Mouse (Mus musculus): ENCODE data around the gene Gprin1. TPM values are rescaled to one million over a fixed set of nuclear protein-coding genes. Genes with fewer than 3 reads are reported as not detected.

Gene Gprin1
- total and polyA plus RNA-seq, 3 experiments = 0.05 TPM; not detected in 2

GRCm38 (mm10) chr13:54694348-54695060 lies 55.2 kb downstream of the Gprin1 start:
- H3K27me3 ChIP-seq (ENCODE audit: insufficient read depth, low read length) = peaks cover 18% of the 10 kb centered on the region; the same call in 1 of the 2 replicates
- TF ChIP-seq POLR2AphosphoS5 (IDR thresholded peaks at IDR 0.05; ENCODE audit: insufficient replicate concordance, low read depth, low read length) = no peak
- no peak for TF ChIP-seq GATA1 (IDR thresholded peaks at IDR 0.05; ENCODE audit: borderline replicate concordance, low read length)
- no peak for TF ChIP-seq GATA2 (IDR thresholded peaks at IDR 0.05; ENCODE audit: borderline replicate concordance, low read depth, low read length)
- TF ChIP-seq TAL1 (conservative IDR thresholded peaks at IDR 0.05; ENCODE audit: low read depth, low read length) = no peak
- no peak for TF ChIP-seq CTCF (IDR thresholded peaks at IDR 0.05; ENCODE audit: low read depth, low read length)
- H3K36me3 ChIP-seq (replicated peaks) = peaks cover 22% of the 10 kb centered on the region
- peak; percentile 45 for ATAC-seq (ENCODE audit: extremely low read depth, insufficient number of reproducible peaks, low FRiP score, poor library complexity, severe bottlenecking)
- peaks cover 36% of the 10 kb centered on the region for H3K4me1 ChIP-seq (ENCODE audit: insufficient read depth, low read depth, low read length)
- H3K9me3 ChIP-seq (replicated peaks) = no peaks in the 10 kb centered on the region
- peak; percentile 84 for DNase-seq (ENCODE audit: low spot score)
- H3K4me3 ChIP-seq (ENCODE audit: low read depth, low read length) = peak overlapping the region; percentile 99

DNA sequence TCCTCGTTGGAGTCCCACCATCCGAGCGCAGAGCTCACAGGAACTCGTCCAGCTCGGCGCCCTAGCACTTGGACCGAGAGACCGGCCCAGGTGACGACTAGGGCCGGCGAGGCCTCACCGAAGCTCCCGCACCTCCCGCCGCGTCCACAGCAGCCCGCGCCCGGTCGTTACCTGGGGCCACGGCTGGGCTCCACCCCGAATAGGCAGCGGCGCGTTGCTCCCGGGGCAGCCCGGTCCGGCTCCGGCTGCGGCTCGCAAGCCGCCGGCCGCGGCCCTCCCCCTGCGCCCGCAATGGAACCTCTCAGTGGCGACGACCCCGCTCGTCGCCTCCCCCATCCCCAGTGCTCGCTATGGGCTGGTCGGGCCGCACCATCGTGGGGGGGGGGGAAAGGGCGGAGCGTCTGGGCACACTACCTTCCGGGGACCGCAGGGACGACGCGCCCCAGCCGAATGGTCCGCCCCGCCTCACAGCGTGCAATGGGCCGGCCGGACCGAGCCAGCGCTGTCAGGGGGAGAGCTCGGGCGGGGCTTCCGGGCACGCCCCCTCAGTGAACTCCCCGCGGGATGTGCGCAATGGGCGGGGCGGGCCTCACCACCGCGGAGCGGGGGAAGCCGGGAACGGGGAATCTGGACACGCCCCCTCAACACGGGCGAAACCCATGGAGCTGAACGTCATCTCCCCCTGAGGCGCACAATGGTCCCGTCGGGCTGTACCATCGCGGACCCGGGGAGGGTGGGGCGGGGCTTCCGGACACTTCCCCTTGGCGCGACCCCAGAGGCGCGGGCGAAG lies 55.9 kb downstream of the Gprin1 start, which contains the start of gene Rnf44:
Gene Rnf44, minus strand, starts transcription at position 350 of the 790 bp plus-strand sequence.
- H3K4me1 ChIP-seq (ENCODE audit: insufficient read depth, low read depth, low read length) = peaks cover 40% of the 10 kb centered on the region
- TF ChIP-seq TAL1 (conservative IDR thresholded peaks at IDR 0.05; ENCODE audit: low read depth, low read length) (no peak), GATA1 (IDR thresholded peaks at IDR 0.05; ENCODE audit: borderline replicate concordance, low read length) (no peak), POLR2AphosphoS5 (IDR thresholded peaks at IDR 0.05; ENCODE audit: insufficient replicate concordance, low read depth, low read length) (no peak), CTCF (IDR thresholded peaks at IDR 0.05; ENCODE audit: low read depth, low read length) (no peak), GATA2 (IDR thresholded peaks at IDR 0.05; ENCODE audit: borderline replicate concordance, low read depth, low read length) (no peak)
- H3K27me3 ChIP-seq (ENCODE audit: insufficient read depth, low read length) = peaks cover 10% of the 10 kb centered on the region; the same call in 1 of the 2 replicates
- DNase-seq (ENCODE audit: low spot score) (peak; percentile 97), ATAC-seq (ENCODE audit: extremely low read depth, insufficient number of reproducible peaks, low FRiP score, poor library complexity, severe bottlenecking) (peak; percentile 78)
- H3K9me3 ChIP-seq (replicated peaks) = no peaks in the 10 kb centered on the region
- peaks cover 22% of the 10 kb centered on the region for H3K36me3 ChIP-seq (replicated peaks)
- H3K4me3 ChIP-seq (ENCODE audit: low read depth, low read length) = peak within 1 kb of the TSS; percentile 99

DNA sequence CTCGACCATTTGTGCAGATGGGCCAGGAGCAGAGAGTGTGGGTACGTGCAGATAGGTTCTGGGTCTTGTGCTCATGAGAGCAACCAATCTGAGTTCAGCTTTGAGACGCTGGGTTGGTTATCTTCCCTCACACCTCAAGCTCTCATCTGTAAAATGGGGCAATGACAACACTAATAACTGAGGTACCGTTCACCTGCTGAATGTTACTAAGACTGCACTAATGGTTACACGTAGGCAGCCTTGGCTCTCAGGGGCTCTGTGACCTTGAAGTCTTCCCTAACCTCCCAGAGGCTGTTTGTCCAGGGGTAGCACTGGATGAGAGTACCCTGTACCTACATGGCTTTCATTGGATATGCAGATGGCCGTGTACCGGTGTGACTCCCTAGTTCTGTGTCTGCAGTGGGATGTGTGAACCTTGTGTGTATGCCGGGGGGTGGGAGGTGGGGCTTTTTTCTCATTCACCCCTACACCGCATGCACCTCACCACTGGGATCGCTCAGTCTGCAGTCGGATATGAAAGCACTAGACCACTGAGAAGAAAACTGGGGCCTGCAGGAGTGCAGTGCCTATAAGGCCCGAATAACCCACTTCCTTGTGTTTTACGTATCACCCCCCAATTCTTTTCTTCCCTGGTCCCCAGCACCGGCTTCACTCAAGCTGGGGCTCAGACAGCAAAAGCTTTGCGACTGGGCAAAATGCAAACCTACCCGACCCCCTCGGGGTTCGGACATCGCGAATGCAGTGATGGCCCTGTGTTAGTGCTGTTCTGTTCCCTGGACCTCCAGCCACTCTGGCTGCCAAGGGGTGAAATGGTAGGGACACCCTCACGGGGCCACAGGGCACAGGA lies 56.7 kb downstream of the Gprin1 start:
- Histone ChIP-seq H3K9me3 (replicated peaks) (no peaks in the 10 kb centered on the region), H3K27me3 (ENCODE audit: insufficient read depth, low read length) (peaks cover 5% of the 10 kb centered on the region; the same call in 1 of the 2 replicates), H3K36me3 (replicated peaks) (peaks cover 25% of the 10 kb centered on the region), H3K4me1 (ENCODE audit: insufficient read depth, low read depth, low read length) (peaks cover 48% of the 10 kb centered on the region), H3K4me3 (ENCODE audit: low read depth, low read length) (peak overlapping the region; percentile 99)
- no peak for ATAC-seq (ENCODE audit: extremely low read depth, insufficient number of reproducible peaks, low FRiP score, poor library complexity, severe bottlenecking)
- DNase-seq (ENCODE audit: low spot score) = no peak
- no peak for TF ChIP-seq GATA2 (IDR thresholded peaks at IDR 0.05; ENCODE audit: borderline replicate concordance, low read depth, low read length)
- no peak for TF ChIP-seq CTCF (IDR thresholded peaks at IDR 0.05; ENCODE audit: low read depth, low read length)
- TF ChIP-seq TAL1 (conservative IDR thresholded peaks at IDR 0.05; ENCODE audit: low read depth, low read length) = no peak
- no peak for TF ChIP-seq GATA1 (IDR thresholded peaks at IDR 0.05; ENCODE audit: borderline replicate concordance, low read length)
- no peak for TF ChIP-seq POLR2AphosphoS5 (IDR thresholded peaks at IDR 0.05; ENCODE audit: insufficient replicate concordance, low read depth, low read length)

- ATAC-seq (ENCODE audit: extremely low read depth, insufficient number of reproducible peaks, low FRiP score, poor library complexity, severe bottlenecking) (no peak), DNase-seq (ENCODE audit: low spot score) (peak; percentile 54)
- H3K4me3 ChIP-seq (ENCODE audit: low read depth, low read length) = peak overlapping the region; percentile 99; the same call in 1 of the 2 replicates
- TF ChIP-seq TAL1 (conservative IDR thresholded peaks at IDR 0.05; ENCODE audit: low read depth, low read length) (no peak), CTCF (IDR thresholded peaks at IDR 0.05; ENCODE audit: low read depth, low read length) (no peak)
- no peaks in the 10 kb centered on the region for H3K27me3 ChIP-seq (ENCODE audit: insufficient read depth, low read length)
- no peaks in the 10 kb centered on the region for H3K9me3 ChIP-seq (replicated peaks)
- peaks cover 26% of the 10 kb centered on the region for H3K36me3 ChIP-seq (replicated peaks)
- peaks cover 52% of the 10 kb centered on the region for H3K4me1 ChIP-seq (ENCODE audit: insufficient read depth, low read depth, low read length)
Observed at GRCm38 (mm10) chr13:54691737-54692136, 57.9 kb downstream of the Gprin1 start.

GRCm38 (mm10) chr13:54690151-54690740 lies 59.4 kb downstream of the Gprin1 start:
- no peak for DNase-seq (ENCODE audit: low spot score)
- Histone ChIP-seq H3K27me3 (ENCODE audit: insufficient read depth, low read length) (no peaks in the 10 kb centered on the region), H3K36me3 (replicated peaks) (peaks cover 41% of the 10 kb centered on the region), H3K4me1 (ENCODE audit: insufficient read depth, low read depth, low read length) (peaks cover 67% of the 10 kb centered on the region), H3K9me3 (replicated peaks) (no peaks in the 10 kb centered on the region), H3K4me3 (ENCODE audit: low read depth, low read length) (no peak overlapping the region)
- no peak for ATAC-seq (ENCODE audit: extremely low read depth, insufficient number of reproducible peaks, low FRiP score, poor library complexity, severe bottlenecking)
- TF ChIP-seq TAL1 (conservative IDR thresholded peaks at IDR 0.05; ENCODE audit: low read depth, low read length) (no peak), POLR2AphosphoS5 (IDR thresholded peaks at IDR 0.05; ENCODE audit: insufficient replicate concordance, low read depth, low read length) (no peak), GATA1 (IDR thresholded peaks at IDR 0.05; ENCODE audit: borderline replicate concordance, low read length) (no peak), CTCF (IDR thresholded peaks at IDR 0.05; ENCODE audit: low read depth, low read length) (no peak), GATA2 (IDR thresholded peaks at IDR 0.05; ENCODE audit: borderline replicate concordance, low read depth, low read length) (no peak)
